Mouse (Mus musculus) erythroblast, embryonic 14.5 days (primary cell): ENCODE data around the gene Grid2ip.

ENCODE experiments used
- GATA1 ChIP-seq: IDR thresholded peaks from 2 replicates; pipeline ENCODE4 v1.6.1; 2012; ENCODE audit warnings: low read length, inconsistent platforms, mixed read lengths
- TAL1 ChIP-seq: IDR thresholded peaks from 3 replicates; pipeline ENCODE4 v1.6.1; 2012; ENCODE audit warnings: low read length, inconsistent platforms, mixed read lengths

DNA sequence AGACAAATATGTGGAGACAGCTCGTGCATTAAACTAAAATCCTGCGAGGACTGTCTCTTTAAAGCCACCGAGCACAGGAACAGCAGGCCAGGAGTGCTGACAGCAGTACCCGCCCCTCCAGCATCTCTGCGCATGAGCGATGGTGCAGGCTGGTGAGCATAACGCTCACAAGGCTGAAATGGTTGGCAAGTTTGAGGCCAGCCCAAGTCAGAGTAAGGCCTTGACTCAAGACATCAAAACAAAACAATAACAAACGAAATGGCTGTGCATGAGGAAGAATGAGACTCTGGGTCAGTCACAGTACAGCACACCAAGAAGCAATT lies 39.9 kb upstream of the Grid2ip start:
- TF ChIP-seq GATA1, result no peak
- TF ChIP-seq TAL1, result no peak
